Mouse (Mus musculus) MEL (cell line): Measurements from ENCODE around the gene Art3. TPM values are rescaled to one million over a fixed set of nuclear protein-coding genes. Genes with fewer than 3 reads are reported as not detected.

Experiments used
- DNase-seq: peaks from one replicate; pipeline ENCODE4 v3.0.0; 2011; ENCODE audit warnings: low read depth, low spot score
- H3K27ac ChIP-seq: 2 replicates; pipeline ENCODE4 v1.5.1; 2012; ENCODE audit warnings: low read depth, mild to moderate bottlenecking, control low read depth, low read length, moderate library complexity; ENCODE audit not compliant: control insufficient read depth
- H3K27me3 ChIP-seq, 2 experiments: fragments of 150-350 bp in 1 of 2; sonication (generic) in 1 of 2; 2 replicates each; pipeline ENCODE4 v1.6.1; 2012; ENCODE audit warnings: low read length in 2 of 2, mild to moderate bottlenecking in 2 of 2, improper control_type of control experiment in 1 of 2, moderate library complexity in 1 of 2; ENCODE audit not compliant: insufficient read depth in 2 of 2, control insufficient read depth in 1 of 2
- H3K36me3 ChIP-seq, 2 experiments: 2 replicates each; pipeline ENCODE4 v1.6.1; 2012 to 2014; ENCODE audit warnings: low read length in 2 of 2, improper control_type of control experiment in 1 of 2, inconsistent platforms in 1 of 2, mild to moderate bottlenecking in 1 of 2; ENCODE audit not compliant: insufficient read depth in 2 of 2, control insufficient read depth in 1 of 2
- H3K4me1 ChIP-seq, 2 experiments: fragments of 150-350 bp in 1 of 2; sonication (generic) in 1 of 2; 2 replicates each; pipeline ENCODE4 v1.6.1; 2012; ENCODE audit warnings: low read length in 2 of 2, improper control_type of control experiment in 1 of 2, mild to moderate bottlenecking in 1 of 2; ENCODE audit not compliant: insufficient read depth in 2 of 2, control insufficient read depth in 1 of 2
- H3K4me3 ChIP-seq, 2 experiments: fragments of 150-350 bp in 1 of 2; sonication (generic) in 1 of 2; 2 replicates each; pipeline ENCODE4 v1.5.1; 2012; ENCODE audit warnings: low read depth in 2 of 2, low read length in 2 of 2, mild to moderate bottlenecking in 2 of 2, moderate library complexity in 2 of 2, control low read depth in 1 of 2, improper control_type of control experiment in 1 of 2; ENCODE audit not compliant: control insufficient read depth in 1 of 2, insufficient read depth in 1 of 2
- H3K79me2 ChIP-seq: 2 replicates; pipeline ENCODE4 v1.6.1; 2012; ENCODE audit warnings: mild to moderate bottlenecking, low read length, moderate library complexity; ENCODE audit not compliant: control insufficient read depth, poor library complexity, insufficient read depth
- H3K9ac ChIP-seq: 2 replicates; pipeline ENCODE4 v1.6.1; 2012; ENCODE audit warnings: low read depth, mild to moderate bottlenecking, control low read depth, low read length, moderate library complexity; ENCODE audit not compliant: control insufficient read depth, poor library complexity, severe bottlenecking
- H3K9me3 ChIP-seq: fragments of 150-350 bp; sonication (generic); replicated peaks from 2 replicates; pipeline ENCODE4 v1.6.1; 2012; ENCODE audit warnings: mild to moderate bottlenecking, low read length, improper control_type of control experiment, moderate library complexity; ENCODE audit not compliant: insufficient read depth
- BHLHE40 ChIP-seq: IDR thresholded peaks from 2 replicates; pipeline ENCODE4 v1.6.1; 2012; ENCODE audit warnings: low read depth, mild to moderate bottlenecking, inconsistent platforms, low read length, improper control_type of control experiment, borderline replicate concordance
- CHD2 ChIP-seq: IDR thresholded peaks from 2 replicates; pipeline ENCODE4 v1.6.1; 2011; ENCODE audit warnings: low read length, improper control_type of control experiment
- CTCF ChIP-seq, 3 experiments: IDR thresholded peaks in 2 of 3; conservative IDR thresholded peaks in 1 of 3; 2 replicates each; pipeline ENCODE4 v1.5.1; 2011 to 2012; ENCODE audit warnings: low read length in 3 of 3, low read depth in 2 of 3, mild to moderate bottlenecking in 2 of 3, improper control_type of control experiment in 1 of 3, inconsistent platforms in 1 of 3, mixed read lengths in 1 of 3, moderate library complexity in 1 of 3; ENCODE audit not compliant: control insufficient read depth in 1 of 3, insufficient read depth in 1 of 3, poor library complexity in 1 of 3, severe bottlenecking in 1 of 3
- ELF1 ChIP-seq: IDR thresholded peaks from 2 replicates; pipeline ENCODE4 v1.6.1; 2014; ENCODE audit warnings: low read depth, mild to moderate bottlenecking, inconsistent platforms, low read length, improper control_type of control experiment, moderate library complexity
- ETS1 ChIP-seq: IDR thresholded peaks from 2 replicates; pipeline ENCODE4 v1.6.1; 2012; ENCODE audit warnings: low read depth, mild to moderate bottlenecking, inconsistent platforms, low read length, improper control_type of control experiment, moderate library complexity
- GATA1 ChIP-seq: IDR thresholded peaks from 2 replicates; pipeline ENCODE4 v1.6.1; 2011; ENCODE audit warnings: low read depth, low read length, improper control_type of control experiment
- HCFC1 ChIP-seq: IDR thresholded peaks from 2 replicates; pipeline ENCODE4 v1.6.1; 2012; ENCODE audit warnings: low read depth, mild to moderate bottlenecking, inconsistent platforms, low read length, improper control_type of control experiment, moderate library complexity
- JUND ChIP-seq: IDR thresholded peaks from 2 replicates; pipeline ENCODE4 v1.6.1; 2011; ENCODE audit warnings: low read depth, mild to moderate bottlenecking, improper control_type of control experiment, low read length
- KAT2A ChIP-seq: conservative IDR thresholded peaks from 2 replicates; pipeline ENCODE4 v1.6.1; 2012; ENCODE audit warnings: low read depth, low read length, improper control_type of control experiment, inconsistent platforms
- MAFK ChIP-seq: IDR thresholded peaks from 2 replicates; pipeline ENCODE4 v1.6.1; 2011; ENCODE audit warnings: low read depth, mild to moderate bottlenecking, low read length, improper control_type of control experiment, borderline replicate concordance
- MAX ChIP-seq: IDR thresholded peaks from 2 replicates; pipeline ENCODE4 v1.6.1; 2011; ENCODE audit warnings: low read length, improper control_type of control experiment
- MAZ ChIP-seq: IDR thresholded peaks from 2 replicates; pipeline ENCODE4 v1.6.1; 2012; ENCODE audit warnings: low read depth, mild to moderate bottlenecking, inconsistent platforms, low read length, improper control_type of control experiment
- MYB ChIP-seq: IDR thresholded peaks from 2 replicates; pipeline ENCODE4 v1.6.1; 2011; ENCODE audit warnings: mild to moderate bottlenecking, low read depth, low read length, improper control_type of control experiment
- MYC ChIP-seq: IDR thresholded peaks from 2 replicates; pipeline ENCODE4 v1.6.1; 2011; ENCODE audit warnings: low read depth, mild to moderate bottlenecking, low read length, improper control_type of control experiment, moderate library complexity
- NELFE ChIP-seq: IDR thresholded peaks from 2 replicates; pipeline ENCODE4 v1.6.1; 2011; ENCODE audit warnings: low read depth, low read length, improper control_type of control experiment
- NRF1 ChIP-seq: IDR thresholded peaks from 2 replicates; pipeline ENCODE4 v1.6.1; 2014; ENCODE audit warnings: low read depth, mild to moderate bottlenecking, inconsistent platforms, low read length, improper control_type of control experiment, moderate library complexity; ENCODE audit not compliant: poor library complexity, insufficient read depth, severe bottlenecking
- POLR2AphosphoS2 ChIP-seq: IDR thresholded peaks from 2 replicates; pipeline ENCODE4 v1.6.1; 2011; ENCODE audit warnings: low read length, improper control_type of control experiment
- RAD21 ChIP-seq: IDR thresholded peaks from 2 replicates; pipeline ENCODE4 v1.6.1; 2011; ENCODE audit warnings: mild to moderate bottlenecking, low read depth, low read length, improper control_type of control experiment
- RCOR1 ChIP-seq: IDR thresholded peaks from 2 replicates; pipeline ENCODE4 v1.6.1; 2012; ENCODE audit warnings: low read depth, mild to moderate bottlenecking, inconsistent platforms, low read length, improper control_type of control experiment
- SIN3A ChIP-seq: IDR thresholded peaks from 2 replicates; pipeline ENCODE4 v1.6.1; 2012; ENCODE audit warnings: low read length, improper control_type of control experiment, inconsistent platforms
- SMC3 ChIP-seq: IDR thresholded peaks from 2 replicates; pipeline ENCODE4 v1.6.1; 2011; ENCODE audit warnings: low read depth, low read length, improper control_type of control experiment
- TAL1 ChIP-seq: IDR thresholded peaks from 2 replicates; pipeline ENCODE4 v1.6.1; 2012; ENCODE audit warnings: mild to moderate bottlenecking, inconsistent platforms, low read length, moderate library complexity, mixed read lengths
- TBP ChIP-seq: IDR thresholded peaks from 2 replicates; pipeline ENCODE4 v1.8.0; 2011; ENCODE audit warnings: low read depth, low read length, improper control_type of control experiment
- TCF12 ChIP-seq: IDR thresholded peaks from 2 replicates; pipeline ENCODE4 v1.6.1; 2014; ENCODE audit warnings: low read depth, mild to moderate bottlenecking, inconsistent platforms, low read length, improper control_type of control experiment, moderate library complexity
- UBTF ChIP-seq: IDR thresholded peaks from 2 replicates; pipeline ENCODE4 v1.6.1; 2012; ENCODE audit warnings: low read depth, mild to moderate bottlenecking, inconsistent platforms, low read length, improper control_type of control experiment, moderate library complexity, borderline replicate concordance; ENCODE audit not compliant: insufficient read depth
- ZC3H11A ChIP-seq: IDR thresholded peaks from 2 replicates; pipeline ENCODE4 v1.6.1; 2012; ENCODE audit warnings: low read depth, mild to moderate bottlenecking, inconsistent platforms, low read length, improper control_type of control experiment
- ZKSCAN1 ChIP-seq: IDR thresholded peaks from 2 replicates; pipeline ENCODE4 v1.6.1; 2012; ENCODE audit warnings: low read depth, mild to moderate bottlenecking, inconsistent platforms, low read length, improper control_type of control experiment, moderate library complexity
- ZNF384 ChIP-seq: IDR thresholded peaks from 2 replicates; pipeline ENCODE4 v1.6.1; 2012; ENCODE audit warnings: low read depth, mild to moderate bottlenecking, inconsistent platforms, low read length, improper control_type of control experiment
- polyA plus RNA-seq, 2 experiments: library from polyadenylated mRNA; stranded (reverse) in 1 of 2; unstranded in 1 of 2; fragments of >175 nt in 1 of 2; fragments of >200 nt in 1 of 2; gene quantifications; 2 replicates each; pipeline versions ENCODE4 v1.2.1 to v1.2.4; 2012; ENCODE audit warnings: low replicate concordance in 2 of 2, low read depth in 1 of 2; ENCODE audit not compliant: insufficient read length in 2 of 2, insufficient read depth in 1 of 2, missing spikeins in 1 of 2
- total RNA-seq: library from RNA; depleted of rRNA; stranded (reverse); fragments of 300-350 nt; gene quantifications from 2 replicates; pipeline ENCODE4 v1.2.3, GENCODE M21; 2012

Art3 gene
- total and polyA plus RNA-seq, 3 experiments: not detected

DNA sequence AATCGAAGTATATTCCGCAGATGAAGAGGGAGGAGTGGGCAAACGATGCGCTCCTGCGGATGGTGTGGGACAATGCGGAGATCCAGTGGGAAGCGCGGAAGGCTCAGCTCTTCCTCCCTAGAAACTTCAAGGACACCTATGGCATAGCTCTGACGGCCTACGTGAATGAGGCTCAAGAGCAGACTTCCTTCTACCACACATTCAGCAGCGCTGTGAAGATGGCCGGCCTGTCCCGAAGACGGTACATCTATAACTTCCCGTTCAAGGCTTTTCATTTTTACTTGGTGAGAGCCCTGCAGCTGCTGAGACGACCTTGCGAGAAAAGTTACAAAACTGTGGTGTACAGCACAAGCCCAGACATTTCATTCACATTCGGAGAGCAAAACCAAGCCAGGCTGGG, 60.9 kb downstream of the Art3 start:
- H3K36me3 ChIP-seq: peaks cover 0 to 14% of the 10 kb centered on the region in 2 experiments; a peak in 2 of 4 replicates
- H3K4me3 ChIP-seq: no peak overlapping the region
- no peak for DNase-seq
- no peaks in the 10 kb centered on the region; a peak in 1 of 4 replicates for H3K27me3 ChIP-seq
- H3K9me3 ChIP-seq: no peaks in the 10 kb centered on the region
- H3K4me1 ChIP-seq: peaks cover 0 to 18% of the 10 kb centered on the region in 2 experiments; a peak in 2 of 4 replicates
- TF ChIP-seq CTCF (IDR thresholded peaks at IDR 0.05 in 2 of 3, conservative IDR thresholded peaks at IDR 0.05 in 1 of 3; ENCODE audit: control insufficient read depth in 1 of 3, insufficient read depth in 1 of 3, low read depth in 2 of 3, low read length in 3 of 3, poor library complexity in 1 of 3, severe bottlenecking in 1 of 3): no peak
- no peak for TF ChIP-seq MYC
- no peak for TF ChIP-seq ETS1
- no peak for TF ChIP-seq RCOR1
- no peak for TF ChIP-seq CHD2
- no peak for TF ChIP-seq MAX
- TF ChIP-seq NELFE: no peak
- no peak for TF ChIP-seq POLR2AphosphoS2
- TF ChIP-seq JUND: no peak
- TF ChIP-seq ELF1: no peak
- TF ChIP-seq ZC3H11A: no peak
- TF ChIP-seq TCF12: no peak
- TF ChIP-seq SIN3A: no peak
- no peak for TF ChIP-seq KAT2A
- TF ChIP-seq TBP: no peak
- no peak for TF ChIP-seq ZKSCAN1
- no peak for TF ChIP-seq ZNF384
- TF ChIP-seq RAD21: no peak
- no peak for TF ChIP-seq MAZ
- no peak for TF ChIP-seq GATA1
- TF ChIP-seq, all 39 proteins: peak for 0
- no peak overlapping the region for H3K9ac ChIP-seq
- H3K27ac ChIP-seq: no peak overlapping the region
- no peaks in the 10 kb centered on the region for H3K79me2 ChIP-seq

DNA sequence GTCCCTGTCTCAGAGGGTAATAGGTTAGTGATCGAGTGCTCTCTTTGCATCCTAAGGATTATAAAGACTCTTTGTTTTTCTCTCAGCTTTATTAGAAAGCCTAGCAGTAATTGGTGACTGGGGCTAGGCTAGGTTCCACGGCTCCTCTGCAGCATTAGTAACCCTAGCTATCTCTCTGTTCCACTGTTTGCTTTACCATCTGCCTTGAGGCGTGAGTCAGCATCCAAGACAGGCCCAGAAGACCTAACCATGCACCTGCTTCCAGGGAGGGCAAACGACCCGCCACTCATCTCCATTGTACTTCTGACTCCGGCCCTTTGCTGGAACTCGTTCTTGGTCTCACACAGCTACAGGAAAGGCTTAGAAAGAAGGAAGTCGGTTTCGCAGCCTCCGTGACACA, 62.2 kb downstream of the Art3 start:
- DNase-seq: no peak
- Histone ChIP-seq H3K9me3 (no peaks in the 10 kb centered on the region), H3K4me1 (peaks cover 0 to 23% of the 10 kb centered on the region in 2 experiments; a peak in 2 of 4 replicates), H3K27ac (no peak overlapping the region), H3K79me2 (no peaks in the 10 kb centered on the region), H3K9ac (no peak overlapping the region), H3K27me3 (no peaks in the 10 kb centered on the region; a peak in 1 of 4 replicates), H3K4me3 (no peak overlapping the region), H3K36me3 (peaks cover 0 to 16% of the 10 kb centered on the region in 2 experiments; a peak in 2 of 4 replicates)
- no peak for TF ChIP-seq RCOR1
- TF ChIP-seq BHLHE40: no peak
- TF ChIP-seq TAL1: no peak
- no peak for TF ChIP-seq JUND
- no peak for TF ChIP-seq NRF1
- no peak for TF ChIP-seq SIN3A
- TF ChIP-seq RAD21: no peak
- no peak for TF ChIP-seq UBTF
- TF ChIP-seq MYB: no peak
- no peak for TF ChIP-seq KAT2A
- no peak for TF ChIP-seq HCFC1
- TF ChIP-seq SMC3: no peak
- TF ChIP-seq ETS1: no peak
- TF ChIP-seq MAFK: no peak
- no peak for TF ChIP-seq TBP
- TF ChIP-seq MAX: no peak
- TF ChIP-seq ZNF384: no peak
